Mouse (Mus musculus) cortical plate, adult 2 months (tissue): ENCODE data around the gene Cry2. TPM values are rescaled to one million over a fixed set of nuclear protein-coding genes. Genes with fewer than 3 reads are reported as not detected.

Experiments
- H3K27ac ChIP-seq: fragments of 200-500 bp; 2 replicates; pipeline ENCODE4 v1.5.1; 2012; ENCODE audit warnings: low read length, control low read depth, inconsistent platforms; ENCODE audit not compliant: insufficient read depth
- H3K4me1 ChIP-seq: fragments of 200-500 bp; 2 replicates; pipeline ENCODE4 v1.6.1; 2011; ENCODE audit warnings: low read length; ENCODE audit not compliant: control insufficient read depth, insufficient read depth
- H3K4me3 ChIP-seq: fragments of 200-500 bp; 2 replicates; pipeline ENCODE4 v1.5.1; 2011; ENCODE audit warnings: mild to moderate bottlenecking, low read length, control low read depth; ENCODE audit not compliant: insufficient read depth
- CTCF ChIP-seq: fragments of 200-500 bp; IDR thresholded peaks from 2 replicates; pipeline ENCODE4 v1.5.1; 2011; ENCODE audit warnings: mild to moderate bottlenecking, control low read depth, low read length; ENCODE audit not compliant: insufficient read depth; ENCODE audit errors: extremely low read depth
- POLR2A ChIP-seq: fragments of 200-500 bp; IDR thresholded peaks from 2 replicates; pipeline ENCODE4 v1.6.1; 2011; ENCODE audit warnings: mild to moderate bottlenecking, low read length, control low read depth; ENCODE audit not compliant: insufficient read depth; ENCODE audit errors: extremely low read depth
- polyA plus RNA-seq: library from polyadenylated mRNA; depleted of rRNA; stranded (reverse); fragments of >200 nt; gene quantifications from 2 replicates; pipeline ENCODE4 v1.2.3, GENCODE M21; 2012

Cry2 gene
- polyA plus RNA-seq, 1 experiment = 108 TPM

DNA sequence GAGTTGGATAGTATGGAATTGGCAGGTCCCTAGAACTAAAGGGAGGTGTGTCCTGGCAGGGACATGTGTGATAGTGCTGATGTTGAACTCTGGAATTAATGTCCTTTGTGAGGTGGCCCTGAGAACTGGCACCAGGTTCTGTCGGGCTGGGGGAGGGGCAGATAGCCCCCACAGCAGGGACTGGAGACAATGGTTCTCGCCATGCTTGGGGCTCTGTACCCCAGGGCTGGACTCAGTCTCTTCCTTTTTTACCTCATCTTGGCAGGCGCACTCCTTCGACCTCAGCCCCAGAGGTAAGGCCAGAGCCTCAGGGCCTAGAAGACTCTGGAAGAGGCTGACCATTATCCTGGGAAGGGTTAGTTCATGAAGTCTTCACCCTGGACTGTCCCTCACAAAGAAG is 51.1 kb downstream of the Cry2 start:
- no peak for TF ChIP-seq CTCF
- no peak for TF ChIP-seq POLR2A
- H3K4me1 ChIP-seq = no peaks in the 10 kb centered on the region

GRCm38 (mm10) chr2:92381901-92382588 is 51.8 kb downstream of the Cry2 start, which contains the start of gene 1700029I15Rik:
Gene 1700029I15Rik (plus strand): TSS chr2:92382538.
- no peak within 1 kb of the TSS for H3K4me3 ChIP-seq
- no peaks in the 10 kb centered on the region for H3K4me1 ChIP-seq
- no peak within 1 kb of the TSS for H3K27ac ChIP-seq
- TF ChIP-seq CTCF (no peak), POLR2A (0 out of 2 replicates have a peak, but pooled peaks have one; percentile 7)

More for the DNA sequence above, 51.1 kb downstream of the Cry2 start:
- no peak overlapping the region for H3K4me3 ChIP-seq
- no peak overlapping the region for H3K27ac ChIP-seq

DNA sequence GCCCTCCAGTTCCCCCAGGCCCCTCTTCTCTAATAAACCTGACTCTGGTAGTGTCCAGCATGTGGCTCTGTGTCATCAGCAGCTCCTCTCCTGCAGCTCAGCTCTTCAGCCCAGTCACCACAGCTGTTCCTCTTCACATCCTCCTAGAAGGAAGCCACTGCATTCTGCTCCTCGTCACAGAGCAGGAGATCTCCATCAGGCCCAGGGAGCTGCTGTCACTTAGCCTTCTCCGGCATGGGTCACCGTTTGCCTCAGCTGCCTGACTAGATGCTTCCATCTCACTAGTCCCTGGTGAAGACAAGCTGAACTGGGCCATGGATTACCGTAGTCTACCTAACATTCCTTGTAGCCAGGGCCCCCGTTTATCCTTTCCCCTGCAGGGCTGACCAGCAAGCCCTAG is 52.7 kb downstream of the Cry2 start:
- Histone ChIP-seq H3K4me1 (peaks cover 2% of the 10 kb centered on the region), H3K27ac (no peak overlapping the region), H3K4me3 (no peak overlapping the region)
- TF ChIP-seq POLR2A (no peak), CTCF (no peak)

- TF ChIP-seq POLR2A (no peak), CTCF (no peak)
- no peak overlapping the region for H3K27ac ChIP-seq
- no peak overlapping the region for H3K4me3 ChIP-seq
- peaks cover 5% of the 10 kb centered on the region for H3K4me1 ChIP-seq
Observed at GRCm38 (mm10) chr2:92380495-92381050, 53.3 kb downstream of the Cry2 start.

DNA sequence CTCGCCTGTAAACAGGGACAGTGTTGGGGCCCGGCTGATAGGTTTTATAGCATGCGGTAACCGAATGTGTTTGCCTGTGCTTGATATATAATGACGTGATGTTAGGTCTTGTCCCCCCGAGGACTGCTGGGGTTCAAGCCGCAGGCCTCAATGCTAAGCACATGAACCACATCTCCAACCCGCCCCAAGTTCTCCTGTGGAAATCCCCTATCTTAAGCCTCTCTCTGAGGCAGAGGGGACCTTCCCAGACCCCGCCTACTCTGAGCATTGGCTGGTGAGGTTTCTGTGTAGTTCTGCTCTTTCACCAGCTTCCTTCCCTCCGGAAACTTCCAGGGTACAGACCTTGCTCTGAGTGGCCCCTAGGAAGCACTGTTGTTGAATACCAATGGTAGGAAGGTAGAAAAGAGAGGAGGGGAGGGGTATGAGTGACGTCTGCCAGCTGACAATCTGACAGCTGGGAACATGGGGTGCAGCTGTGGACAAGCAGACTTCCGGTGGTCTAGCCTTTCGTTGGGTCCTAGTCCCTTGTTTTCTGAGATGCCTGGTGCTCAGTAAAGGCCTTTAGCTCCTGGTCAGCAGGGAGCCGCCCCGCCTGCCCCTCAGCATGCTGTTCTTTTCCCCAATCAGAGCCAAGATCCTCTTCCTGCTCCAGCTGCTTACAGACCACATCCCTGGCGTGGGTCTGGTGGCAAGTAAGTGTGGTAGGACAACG is 53.9 kb downstream of the Cry2 start:
- Histone ChIP-seq H3K4me3 (no peak overlapping the region), H3K4me1 (peaks cover 5% of the 10 kb centered on the region), H3K27ac (no peak overlapping the region)
- no peak for TF ChIP-seq POLR2A
- TF ChIP-seq CTCF = no peak

- no peak for TF ChIP-seq CTCF
- Histone ChIP-seq H3K27ac (no peak overlapping the region), H3K4me3 (no peak overlapping the region), H3K4me1 (peaks cover 5% of the 10 kb centered on the region)
Observed at GRCm38 (mm10) chr2:92377320-92377719, 56.5 kb downstream of the Cry2 start.

DNA sequence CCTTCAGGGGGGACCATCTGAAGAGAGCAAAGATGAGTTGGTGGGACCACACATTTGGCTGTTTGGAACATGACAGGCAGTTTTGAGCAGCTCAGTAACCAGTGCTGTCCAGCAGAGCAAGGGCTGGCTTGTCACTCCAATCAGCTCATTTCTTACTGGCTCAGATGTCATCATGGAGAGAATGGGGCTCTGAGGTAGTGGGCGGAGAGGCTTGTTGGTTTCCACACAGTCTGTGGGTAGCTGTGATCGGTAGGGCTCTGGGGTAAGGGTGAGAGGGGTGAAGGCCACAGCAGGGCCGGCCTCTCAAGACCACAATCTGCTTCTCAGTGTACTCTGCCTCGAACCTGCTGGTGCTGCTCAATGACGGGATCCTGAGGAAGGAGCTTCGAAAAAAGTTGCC is 57.5 kb downstream of the Cry2 start:
- TF ChIP-seq POLR2A (no peak), CTCF (no peak)
- Histone ChIP-seq H3K4me1 (peaks cover 5% of the 10 kb centered on the region), H3K27ac (no peak overlapping the region), H3K4me3 (peak overlapping the region; percentile 74)

DNA sequence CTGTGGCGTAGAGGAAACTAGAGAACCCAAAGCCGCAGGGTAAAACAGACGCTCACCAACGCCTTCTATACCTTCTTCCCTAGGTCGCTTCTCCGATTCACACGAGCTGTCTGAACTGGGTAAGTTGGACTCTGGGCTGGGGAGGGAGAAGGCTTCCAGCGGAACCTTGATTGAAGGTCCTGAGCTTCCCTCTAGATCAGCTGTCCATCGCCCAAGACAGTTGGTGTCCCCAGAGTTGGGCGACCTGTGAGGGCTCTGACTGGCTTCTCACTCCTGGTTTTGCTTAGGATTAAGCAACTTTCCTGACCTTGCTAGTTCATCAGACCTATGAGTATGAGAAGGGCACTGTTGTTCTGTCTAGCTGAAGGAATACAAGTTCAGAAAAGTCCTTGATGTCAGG is 58.1 kb downstream of the Cry2 start:
- Histone ChIP-seq H3K27ac (0 out of 2 replicates have a peak overlapping the region, but pooled peaks have one; percentile 8), H3K4me3 (peak overlapping the region; percentile 74), H3K4me1 (peaks cover 5% of the 10 kb centered on the region)
- TF ChIP-seq CTCF (no peak), POLR2A (no peak)

DNA sequence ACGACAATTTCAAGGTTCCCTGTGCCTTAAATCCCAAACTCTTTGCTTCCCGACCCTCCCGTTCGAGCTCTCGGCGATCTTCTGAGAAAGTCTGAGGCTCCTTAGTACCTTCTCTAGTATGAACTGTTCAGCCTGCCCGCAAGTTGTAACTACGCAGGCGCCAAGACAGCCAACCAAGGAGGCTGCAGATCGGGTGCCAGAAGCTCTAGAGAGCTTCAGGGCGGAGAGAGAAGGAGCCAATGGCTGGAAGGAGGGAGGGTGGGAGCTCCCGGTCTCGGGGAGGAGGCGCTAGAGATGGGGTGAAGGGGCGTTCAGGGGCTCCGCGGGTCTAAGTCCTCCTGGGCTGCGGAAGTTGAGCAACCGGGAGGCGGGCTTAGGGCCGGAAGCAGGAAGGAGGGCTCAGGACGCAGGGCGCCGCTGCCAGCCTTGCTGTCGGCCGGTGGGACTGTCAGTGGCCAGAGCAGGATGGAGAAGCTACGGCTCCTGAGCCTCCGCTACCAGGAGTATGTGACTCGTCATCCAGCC is 58.7 kb downstream of the Cry2 start:
- 0 out of 2 replicates have a peak overlapping the region, but pooled peaks have one; percentile 8 for H3K27ac ChIP-seq
- TF ChIP-seq CTCF (no peak), POLR2A (peak; percentile 84)
- H3K4me3 ChIP-seq = peak overlapping the region; percentile 74
- H3K4me1 ChIP-seq = peaks cover 5% of the 10 kb centered on the region
